Mouse (Mus musculus) neural tube, embryonic 13.5 days (tissue): ENCODE data around the gene Ms4a4d. TPM values are rescaled to one million over a fixed set of nuclear protein-coding genes. Genes with fewer than 3 reads are reported as not detected.
"Not testable (repeated sequence)": the region's sequence is repeated elsewhere in the genome, so short reads cannot be mapped to it uniquely, and the experiment has no call there.

Experiments used
- ATAC-seq: fragments of 200-750 bp; cut with Nextera tagmentation; 2 replicates; pipeline ENCODE4 v1.8.0; 2017; ENCODE audit warnings: low read depth, mild to moderate bottlenecking, moderate TSS enrichment, moderate library complexity
- H3K27ac ChIP-seq: fragments of 300-500 bp; sonication (generic); replicated peaks from 2 replicates; pipeline ENCODE4 v1.5.1; 2015; ENCODE audit warnings: moderate library complexity, mild to moderate bottlenecking, inconsistent platforms
- H3K27me3 ChIP-seq: fragments of 300-500 bp; sonication (generic); 2 replicates; pipeline ENCODE4 v1.6.1; 2015; ENCODE audit warnings: mild to moderate bottlenecking, inconsistent platforms
- H3K36me3 ChIP-seq: fragments of 300-500 bp; sonication (generic); 2 replicates; pipeline ENCODE4 v1.6.1; 2015; ENCODE audit warnings: mild to moderate bottlenecking, inconsistent platforms
- H3K4me1 ChIP-seq: fragments of 300-500 bp; sonication (generic); replicated peaks from 2 replicates; pipeline ENCODE4 v1.6.1; 2015; ENCODE audit warnings: inconsistent platforms
- H3K4me2 ChIP-seq: fragments of 300-500 bp; sonication (generic); 2 replicates; pipeline ENCODE4 v1.6.1; 2015; ENCODE audit warnings: inconsistent platforms, mild to moderate bottlenecking, moderate library complexity
- H3K4me3 ChIP-seq: fragments of 300-500 bp; sonication (generic); 2 replicates; pipeline ENCODE4 v1.5.1; 2015; ENCODE audit warnings: mild to moderate bottlenecking, inconsistent platforms
- H3K9ac ChIP-seq: fragments of 300-500 bp; sonication (generic); 2 replicates; pipeline ENCODE4 v1.6.1; 2015; ENCODE audit warnings: moderate library complexity, mild to moderate bottlenecking, inconsistent platforms
- H3K9me3 ChIP-seq: fragments of 300-500 bp; sonication (generic); 2 replicates; pipeline ENCODE4 v1.6.1; 2016; ENCODE audit warnings: inconsistent platforms
- WGBS: fragments of 180-500 bp; shearing (Covaris S2); methylation state at CpG from one replicate; pipeline ENCODE4 v1.1.7; 2015; 5-methylcytosine and 5-hydroxymethylcytosine counted together
- polyA plus RNA-seq: library from polyadenylated mRNA; unstranded; fragments of >200 nt; fragmentation: Nextera tagmentation; extraction: Ambion mirVana; gene quantifications from 2 replicates; pipeline ENCODE4 v1.2.1, GENCODE M21; 2015

Gene Ms4a4d
- polyA plus RNA-seq, 1 experiment from 2014 or later: 0.25 TPM

DNA sequence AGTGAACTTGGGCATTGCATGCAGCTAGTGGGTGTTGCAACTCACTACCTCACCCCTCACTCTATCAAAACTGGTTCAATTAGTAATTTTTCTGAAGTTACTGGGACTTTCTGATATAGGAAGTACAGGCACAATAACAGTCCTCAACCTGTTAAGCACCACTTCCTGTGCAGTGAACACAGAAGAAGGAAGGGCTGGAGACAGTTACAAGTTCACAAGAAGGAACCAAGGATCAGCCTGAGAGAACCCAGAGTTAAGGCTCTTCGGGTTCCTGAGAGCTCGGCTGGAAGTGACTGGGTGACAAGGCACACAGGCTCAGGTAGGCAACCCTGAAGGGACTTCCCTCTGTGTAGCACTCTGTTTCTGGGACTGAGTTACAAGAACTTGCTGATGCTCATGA lies 18.2 kb upstream of the Ms4a4d start:
- H3K4me3 ChIP-seq, H3K27ac ChIP-seq, ATAC-seq, H3K4me1 ChIP-seq, H3K9ac ChIP-seq, H3K4me2 ChIP-seq, H3K9me3 ChIP-seq, H3K27me3 ChIP-seq, H3K36me3 ChIP-seq: not testable (repeated sequence)
- 85% methylated on average over 2 of the region's 2 CpGs for WGBS

DNA sequence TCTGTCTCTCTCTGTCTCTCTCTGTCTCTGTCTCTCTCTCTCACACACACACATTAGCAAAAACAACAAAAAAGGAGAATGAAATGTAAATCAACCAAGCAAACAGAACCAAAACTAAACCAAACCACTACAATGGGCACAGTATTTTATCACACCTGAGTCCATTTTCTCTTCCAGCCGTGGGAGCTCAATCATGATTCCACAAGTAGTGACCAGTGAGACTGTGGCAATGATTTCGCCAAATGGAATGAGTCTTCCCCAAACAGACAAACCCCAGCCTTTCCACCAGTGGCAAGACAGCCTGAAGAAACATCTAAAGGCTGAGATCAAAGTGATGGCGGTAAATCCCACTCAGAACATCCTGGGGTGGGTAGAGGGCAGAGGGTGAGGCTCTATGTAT lies 16.5 kb upstream of the Ms4a4d start:
- H3K36me3 ChIP-seq: no peaks in the 10 kb centered on the region
- no peak overlapping the region for H3K9ac ChIP-seq
- H3K27me3 ChIP-seq: no peaks in the 10 kb centered on the region
- H3K4me1 ChIP-seq: no peaks in the 10 kb centered on the region
- no peak for ATAC-seq
- H3K27ac ChIP-seq: no peak overlapping the region
- no peak overlapping the region for H3K4me3 ChIP-seq
- WGBS: 89% methylated on average over 3 of the region's 3 CpGs
- H3K4me2 ChIP-seq: no peak overlapping the region
- no peaks in the 10 kb centered on the region for H3K9me3 ChIP-seq

DNA sequence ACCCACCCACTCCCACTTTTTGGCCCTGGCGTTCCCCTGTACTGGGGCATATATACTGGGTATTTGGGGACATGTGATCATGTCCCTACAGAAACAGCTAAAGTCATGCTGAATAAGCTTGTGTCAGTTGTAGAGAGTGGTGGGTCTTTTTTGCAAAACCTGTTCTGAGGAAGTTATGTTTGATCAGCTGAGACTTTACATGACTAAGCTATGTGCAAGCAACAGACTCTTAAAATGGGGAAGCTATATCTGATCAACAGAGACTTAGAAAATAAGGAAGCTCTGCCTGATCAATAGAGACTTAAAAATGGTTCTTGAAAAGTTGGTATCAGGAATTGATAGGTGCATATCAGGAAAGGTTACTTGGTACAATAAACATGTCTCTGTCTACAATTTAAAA lies 3.2 kb upstream of the Ms4a4d start:
- Histone ChIP-seq H3K27ac (no peak overlapping the region), H3K9ac (no peak overlapping the region), H3K36me3 (no peaks in the 10 kb centered on the region), H3K4me3 (no peak overlapping the region), H3K9me3 (no peaks in the 10 kb centered on the region), H3K27me3 (no peaks in the 10 kb centered on the region), H3K4me2 (no peak overlapping the region), H3K4me1 (no peaks in the 10 kb centered on the region)
- WGBS: 85% methylated on average over 1 of the region's 1 CpGs
- ATAC-seq: no peak

DNA sequence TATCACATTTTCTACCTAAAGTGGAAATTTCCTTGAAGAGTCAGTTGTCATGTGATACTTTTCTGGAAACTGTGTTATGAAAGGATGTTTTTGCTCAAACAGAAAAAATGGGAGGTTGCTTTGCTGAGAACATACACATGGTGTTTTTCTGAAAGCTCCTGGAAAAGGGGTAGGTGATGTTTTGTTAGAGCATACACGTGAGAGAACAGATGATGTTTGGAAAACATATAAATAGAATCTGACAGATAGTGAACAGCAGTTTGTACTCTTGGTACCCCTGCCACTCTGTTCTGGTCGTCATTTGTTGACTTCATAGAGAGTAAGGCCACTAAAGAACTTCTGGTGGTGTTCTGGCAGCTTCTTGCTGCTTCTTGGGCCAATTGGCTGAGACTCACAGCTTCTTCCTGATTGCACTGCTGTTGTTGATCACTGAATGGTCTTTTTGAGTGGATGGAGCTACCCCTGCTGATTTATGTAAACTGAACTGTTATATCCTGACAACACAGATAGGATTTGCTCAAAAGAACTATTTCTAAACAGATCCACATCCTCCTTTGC lies 2.6 kb upstream of the Ms4a4d start:
- no peaks in the 10 kb centered on the region for H3K36me3 ChIP-seq
- H3K9me3 ChIP-seq: no peaks in the 10 kb centered on the region
- 66% methylated on average over 2 of the region's 2 CpGs for WGBS
- H3K27ac ChIP-seq: no peak overlapping the region
- H3K4me2 ChIP-seq: no peak overlapping the region
- no peak overlapping the region for H3K9ac ChIP-seq
- ATAC-seq: no peak
- no peaks in the 10 kb centered on the region for H3K27me3 ChIP-seq
- no peak overlapping the region for H3K4me3 ChIP-seq
- H3K4me1 ChIP-seq: no peaks in the 10 kb centered on the region

- no peaks in the 10 kb centered on the region for H3K9me3 ChIP-seq
- no peak overlapping the region for H3K4me3 ChIP-seq
- no peak overlapping the region for H3K4me2 ChIP-seq
- H3K27ac ChIP-seq: no peak overlapping the region
- H3K4me1 ChIP-seq: no peaks in the 10 kb centered on the region
- no peak for ATAC-seq
- H3K9ac ChIP-seq: no peak overlapping the region
- WGBS: 18% methylated on average over 2 of the region's 2 CpGs
- H3K27me3 ChIP-seq: no peaks in the 10 kb centered on the region
- H3K36me3 ChIP-seq: no peaks in the 10 kb centered on the region
Observed at GRCm38 (mm10) chr19:11537336-11537735, 735 bp downstream of the Ms4a4d start.

GRCm38 (mm10) chr19:11540166-11540821 lies 3.7 kb downstream of the Ms4a4d start:
- 92% methylated on average over 1 of the region's 1 CpGs for WGBS
- not testable (repeated sequence) for H3K9ac ChIP-seq, H3K4me3 ChIP-seq, H3K4me1 ChIP-seq, ATAC-seq, H3K36me3 ChIP-seq, H3K27me3 ChIP-seq, H3K4me2 ChIP-seq, H3K9me3 ChIP-seq, H3K27ac ChIP-seq

GRCm38 (mm10) chr19:11544383-11544782 lies 7.8 kb downstream of the Ms4a4d start:
- not testable (repeated sequence) for ATAC-seq, H3K4me3 ChIP-seq, H3K9ac ChIP-seq, H3K36me3 ChIP-seq, H3K27me3 ChIP-seq, H3K27ac ChIP-seq, H3K4me2 ChIP-seq, H3K9me3 ChIP-seq, H3K4me1 ChIP-seq
- 92% methylated on average over 2 of the region's 2 CpGs for WGBS

- no peaks in the 10 kb centered on the region for H3K9me3 ChIP-seq
- no peaks in the 10 kb centered on the region for H3K4me1 ChIP-seq
- H3K4me3 ChIP-seq: no peak overlapping the region
- H3K4me2 ChIP-seq: no peak overlapping the region
- H3K27me3 ChIP-seq: no peaks in the 10 kb centered on the region
- no peak for ATAC-seq
- H3K9ac ChIP-seq: no peak overlapping the region
- H3K27ac ChIP-seq: no peak overlapping the region
- H3K36me3 ChIP-seq: no peaks in the 10 kb centered on the region
Observed at GRCm38 (mm10) chr19:11547911-11548310, 11.3 kb downstream of the Ms4a4d start.

- Histone ChIP-seq H3K36me3 (no peaks in the 10 kb centered on the region), H3K9me3 (no peaks in the 10 kb centered on the region), H3K4me1 (no peaks in the 10 kb centered on the region), H3K27ac (no peak overlapping the region), H3K27me3 (no peaks in the 10 kb centered on the region), H3K4me2 (no peak overlapping the region), H3K9ac (no peak overlapping the region), H3K4me3 (no peak overlapping the region)
- no peak for ATAC-seq
- 88% methylated on average over 5 of the region's 5 CpGs for WGBS
Observed at GRCm38 (mm10) chr19:11554726-11555125, 18.1 kb downstream of the Ms4a4d start.

DNA sequence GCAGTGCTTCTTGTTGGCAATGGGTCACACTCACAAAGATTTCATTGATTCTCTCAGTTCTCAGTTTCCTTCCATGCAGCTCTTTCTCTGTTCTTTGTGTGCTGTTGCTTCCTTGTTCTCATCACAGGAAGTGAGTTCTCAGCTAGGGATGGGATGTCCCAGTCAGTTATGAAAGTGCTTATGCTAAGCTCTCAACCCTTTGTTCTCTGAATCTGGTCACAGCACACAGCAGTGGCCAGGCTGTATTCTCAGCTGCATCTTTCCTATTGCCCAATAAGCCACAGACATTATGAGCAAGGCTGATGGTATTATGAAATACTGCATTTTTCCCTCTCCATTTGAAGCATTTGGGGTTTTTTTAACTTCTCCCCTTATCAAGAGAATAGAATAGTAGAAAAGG lies 23.0 kb downstream of the Ms4a4d start:
- not testable (repeated sequence) for H3K27me3 ChIP-seq, H3K36me3 ChIP-seq, H3K9ac ChIP-seq, H3K4me3 ChIP-seq, ATAC-seq, H3K9me3 ChIP-seq, H3K4me2 ChIP-seq, H3K4me1 ChIP-seq, H3K27ac ChIP-seq

DNA sequence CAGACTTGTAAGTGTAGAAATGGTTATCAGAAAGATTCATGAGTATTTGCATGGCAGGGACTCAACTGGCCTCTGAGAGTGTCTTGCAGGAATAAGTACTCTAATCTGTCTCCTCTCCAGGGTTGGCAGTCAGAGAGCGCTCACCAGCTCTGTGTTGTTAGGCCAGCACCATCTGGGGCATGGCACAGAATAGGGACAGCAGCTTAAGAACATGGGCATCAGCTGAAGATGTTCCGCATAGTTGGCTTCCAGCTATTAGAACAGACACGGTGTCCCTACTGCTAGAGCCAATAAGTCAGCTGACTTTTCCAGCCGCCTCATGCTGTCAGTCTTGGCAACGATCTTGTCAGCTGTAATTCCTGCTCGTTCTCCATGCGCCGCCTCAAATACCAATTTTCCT lies 38.4 kb downstream of the Ms4a4d start:
- Histone ChIP-seq H3K4me1 (no peaks in the 10 kb centered on the region), H3K27me3 (no peaks in the 10 kb centered on the region), H3K36me3 (no peaks in the 10 kb centered on the region), H3K4me2 (no peak overlapping the region), H3K9ac (no peak overlapping the region), H3K4me3 (no peak overlapping the region), H3K27ac (no peak overlapping the region), H3K9me3 (no peaks in the 10 kb centered on the region)
- no peak for ATAC-seq
- 88% methylated on average over 8 of the region's 8 CpGs for WGBS

GRCm38 (mm10) chr19:11589205-11589604 lies 52.6 kb downstream of the Ms4a4d start:
- H3K4me3 ChIP-seq: no peak overlapping the region
- no peaks in the 10 kb centered on the region for H3K4me1 ChIP-seq
- WGBS: 72% methylated on average over 4 of the region's 4 CpGs
- no peaks in the 10 kb centered on the region for H3K9me3 ChIP-seq
- H3K27ac ChIP-seq: no peak overlapping the region
- no peak overlapping the region for H3K4me2 ChIP-seq
- H3K27me3 ChIP-seq: no peaks in the 10 kb centered on the region
- H3K9ac ChIP-seq: no peak overlapping the region
- no peaks in the 10 kb centered on the region for H3K36me3 ChIP-seq
- ATAC-seq: no peak

- no peak overlapping the region for H3K27ac ChIP-seq
- H3K36me3 ChIP-seq: no peaks in the 10 kb centered on the region
- no peak overlapping the region for H3K4me2 ChIP-seq
Observed at GRCm38 (mm10) chr19:11589891-11590449, 53.4 kb downstream of the Ms4a4d start.

More at GRCm38 (mm10) chr19:11589891-11590449, 53.4 kb downstream of the Ms4a4d start:
- no peak for ATAC-seq
- Histone ChIP-seq H3K4me1 (no peaks in the 10 kb centered on the region), H3K9me3 (no peaks in the 10 kb centered on the region), H3K9ac (no peak overlapping the region), H3K4me3 (no peak overlapping the region), H3K27me3 (no peaks in the 10 kb centered on the region)
- WGBS: 75% methylated on average over 2 of the region's 2 CpGs
